Mouse (Mus musculus): Measurements from ENCODE around the gene Hps3. TPM values are rescaled to one million over a fixed set of nuclear protein-coding genes. Genes with fewer than 3 reads are reported as not detected.

The Hps3 gene
- polyA plus RNA-seq, 1 experiment from 2014 or later, result 12.8 TPM

GRCm38 (mm10) chr3:19948552-19948951, 86.6 kb downstream of the Hps3 start:
- DNase-seq, result no peak
- Histone ChIP-seq H3K4me2 (no peak overlapping the region), H3K27ac (ENCODE audit: low read depth) (no peak overlapping the region), H3K36me3 (ENCODE audit: insufficient read depth) (no peaks in the 10 kb centered on the region), H3K4me1 (ENCODE audit: insufficient read depth) (0 out of 2 replicates have a peak, but pooled peaks cover 3% of the 10 kb centered on the region), H3K9me3 (ENCODE audit: low read depth, low read length) (no peaks in the 10 kb centered on the region), H3K4me3 (ENCODE audit: low read depth, low read length) (no peak overlapping the region), H3K27me3 (ENCODE audit: insufficient read depth, low read length) (no peaks in the 10 kb centered on the region), H3K9ac (no peak overlapping the region)
- ATAC-seq (ENCODE audit: insufficient read depth), result no peak
- no peak for TF ChIP-seq CTCF (IDR thresholded peaks at IDR 0.05; ENCODE audit: low read depth)

Other genes starting within 250 kb of the Hps3 start
- gene Cp, start 78.3 kb downstream of the Hps3 start, polyA plus RNA-seq (2014; fragmentation: Nextera tagmentation; extraction: Ambion mirVana), result 0.89 and 1.1 TPM in 2 replicates
- gene Hltf, start 22.5 kb upstream of the Hps3 start, polyA plus RNA-seq (2014; fragmentation: Nextera tagmentation; extraction: Ambion mirVana), result 22.7 and 25.6 TPM in 2 replicates
- gene Gyg, start 120.0 kb upstream of the Hps3 start, polyA plus RNA-seq (2014; fragmentation: Nextera tagmentation; extraction: Ambion mirVana), result 360 TPM in 2 replicates
- gene Cpa3, start 206.9 kb upstream of the Hps3 start, polyA plus RNA-seq (2014; fragmentation: Nextera tagmentation; extraction: Ambion mirVana), result 3.3 and 4.4 TPM in 2 replicates
- gene Cpb1, start 240.4 kb upstream of the Hps3 start, polyA plus RNA-seq (2014; fragmentation: Nextera tagmentation; extraction: Ambion mirVana), result 3.5 and 4.5 TPM in 2 replicates

Data from lung, embryonic 14.5 days (tissue).